Mouse (Mus musculus) forebrain, embryonic 12.5 days (tissue): ENCODE results near the gene Nt5c1a. TPM values are rescaled to one million over a fixed set of nuclear protein-coding genes. Genes with fewer than 3 reads are reported as not detected.

ENCODE experiments used
- ATAC-seq: fragments of 200-750 bp; cut with Nextera tagmentation; 2 replicates; pipeline ENCODE4 v1.8.0; 2017; ENCODE audit warnings: moderate TSS enrichment; ENCODE audit not compliant: low FRiP score
- H3K27ac ChIP-seq: fragments of 300-500 bp; sonication (generic); 2 replicates; pipeline ENCODE4 v1.5.1; 2016; ENCODE audit warnings: mild to moderate bottlenecking
- H3K27me3 ChIP-seq: fragments of 300-500 bp; sonication (generic); 2 replicates; pipeline ENCODE4 v1.6.1; 2016; ENCODE audit warnings: mild to moderate bottlenecking
- H3K36me3 ChIP-seq: fragments of 300-500 bp; sonication (generic); replicated peaks from 2 replicates; pipeline ENCODE4 v1.6.1; 2016; ENCODE audit warnings: mild to moderate bottlenecking
- H3K4me1 ChIP-seq: fragments of 300-500 bp; sonication (generic); 2 replicates; pipeline ENCODE4 v1.6.1; 2016
- H3K4me2 ChIP-seq: fragments of 300-500 bp; sonication (generic); 2 replicates; pipeline ENCODE4 v1.6.1; 2016; ENCODE audit warnings: mild to moderate bottlenecking, moderate library complexity
- H3K4me3 ChIP-seq: fragments of 300-500 bp; sonication (generic); replicated peaks from 2 replicates; pipeline ENCODE4 v1.5.1; 2016; ENCODE audit warnings: mild to moderate bottlenecking
- H3K9ac ChIP-seq: fragments of 300-500 bp; sonication (generic); 2 replicates; pipeline ENCODE4 v1.6.1; 2016; ENCODE audit warnings: mild to moderate bottlenecking
- H3K9me3 ChIP-seq: fragments of 300-500 bp; sonication (generic); 2 replicates; pipeline ENCODE4 v1.6.1; 2016
- WGBS: fragments of 180-500 bp; shearing (Covaris S2); methylation state at CpG from one replicate; pipeline ENCODE4 v1.1.7; 2016; 5-methylcytosine and 5-hydroxymethylcytosine counted together
- polyA plus RNA-seq: library from polyadenylated mRNA; unstranded; fragments of >200 nt; fragmentation: Nextera tagmentation; extraction: Ambion mirVana; gene quantifications from 2 replicates; pipeline ENCODE4 v1.2.1, GENCODE M21; 2016

Gene Nt5c1a
- polyA plus RNA-seq, 1 experiment from 2014 or later: not detected

GRCm38 (mm10) chr4:123213975-123214374 lies 12.7 kb downstream of the Nt5c1a start:
- Histone ChIP-seq H3K27ac (no peak overlapping the region), H3K4me3 (no peak overlapping the region), H3K27me3 (peaks cover 6% of the 10 kb centered on the region; the same call in 1 of the 2 replicates), H3K9ac (no peak overlapping the region), H3K4me1 (peaks cover 14% of the 10 kb centered on the region), H3K4me2 (no peak overlapping the region), H3K9me3 (no peaks in the 10 kb centered on the region), H3K36me3 (no peaks in the 10 kb centered on the region)
- no peak for ATAC-seq
- 96% methylated on average over 9 of the region's 9 CpGs for WGBS

GRCm38 (mm10) chr4:123215367-123215766 lies 14.1 kb downstream of the Nt5c1a start:
- Histone ChIP-seq H3K9ac (no peak overlapping the region), H3K27me3 (peaks cover 6% of the 10 kb centered on the region; the same call in 1 of the 2 replicates), H3K36me3 (no peaks in the 10 kb centered on the region), H3K4me3 (no peak overlapping the region), H3K9me3 (no peaks in the 10 kb centered on the region), H3K4me1 (peaks cover 14% of the 10 kb centered on the region), H3K4me2 (no peak overlapping the region), H3K27ac (peak overlapping the region; percentile 36; the same call in 1 of the 2 replicates)
- ATAC-seq: no peak
- 67% methylated on average over 1 of the region's 1 CpGs for WGBS

- H3K27me3 ChIP-seq: peaks cover 6% of the 10 kb centered on the region; the same call in 1 of the 2 replicates
Measured at GRCm38 (mm10) chr4:123216782-123217181, 15.5 kb downstream of the Nt5c1a start.

GRCm38 (mm10) chr4:123219720-123220357 lies 18.5 kb downstream of the Nt5c1a start:
- Histone ChIP-seq H3K4me3 (no peak overlapping the region), H3K4me1 (peaks cover 8% of the 10 kb centered on the region), H3K9ac (no peak overlapping the region), H3K27ac (no peak overlapping the region), H3K9me3 (no peaks in the 10 kb centered on the region), H3K4me2 (no peak overlapping the region), H3K27me3 (peaks cover 6% of the 10 kb centered on the region; the same call in 1 of the 2 replicates), H3K36me3 (no peaks in the 10 kb centered on the region)
- WGBS: 77% methylated on average over 15 of the region's 15 CpGs
- ATAC-seq: peak; percentile 80

More at GRCm38 (mm10) chr4:123216782-123217181, 15.5 kb downstream of the Nt5c1a start:
- WGBS: 13% methylated on average over 1 of the region's 1 CpGs
- Histone ChIP-seq H3K4me1 (peaks cover 14% of the 10 kb centered on the region), H3K4me2 (no peak overlapping the region), H3K36me3 (no peaks in the 10 kb centered on the region), H3K27ac (no peak overlapping the region), H3K9me3 (no peaks in the 10 kb centered on the region), H3K4me3 (no peak overlapping the region), H3K9ac (no peak overlapping the region)
- ATAC-seq: no peak

DNA sequence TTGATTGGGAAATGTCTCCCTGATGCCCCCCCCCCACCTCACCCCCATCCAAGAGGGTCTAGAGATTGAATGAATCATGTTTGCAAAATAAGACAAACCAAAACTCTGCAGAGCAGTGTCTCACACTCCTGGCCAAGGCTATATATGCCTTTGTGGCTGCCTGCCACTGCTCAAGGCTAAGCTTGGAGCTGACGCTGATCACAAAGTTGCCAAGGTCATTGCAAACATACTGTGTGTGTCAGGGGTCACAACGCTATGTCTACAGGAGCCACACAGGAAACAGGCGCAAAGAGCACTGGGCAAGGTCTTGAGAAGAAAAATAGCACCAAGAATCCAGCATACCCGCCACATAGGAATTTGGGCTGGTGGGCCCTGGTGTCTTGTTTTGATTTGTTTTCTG lies 19.3 kb downstream of the Nt5c1a start:
- no peak for ATAC-seq
- Histone ChIP-seq H3K4me1 (peaks cover 1% of the 10 kb centered on the region; the same call in 1 of the 2 replicates), H3K36me3 (no peaks in the 10 kb centered on the region), H3K27ac (no peak overlapping the region), H3K4me3 (no peak overlapping the region), H3K9ac (no peak overlapping the region), H3K4me2 (no peak overlapping the region), H3K27me3 (peaks cover 6% of the 10 kb centered on the region; the same call in 1 of the 2 replicates), H3K9me3 (no peaks in the 10 kb centered on the region)
- WGBS: 90% methylated on average over 4 of the region's 4 CpGs

- Histone ChIP-seq H3K27me3 (no peaks in the 10 kb centered on the region), H3K36me3 (no peaks in the 10 kb centered on the region), H3K4me2 (no peak overlapping the region), H3K9ac (no peak overlapping the region), H3K27ac (no peak overlapping the region), H3K4me1 (no peaks in the 10 kb centered on the region), H3K4me3 (no peak overlapping the region), H3K9me3 (no peaks in the 10 kb centered on the region)
- ATAC-seq: no peak
- 50% methylated on average over 3 of the region's 3 CpGs for WGBS
Measured at GRCm38 (mm10) chr4:123223309-123223708, 22.0 kb downstream of the Nt5c1a start.

DNA sequence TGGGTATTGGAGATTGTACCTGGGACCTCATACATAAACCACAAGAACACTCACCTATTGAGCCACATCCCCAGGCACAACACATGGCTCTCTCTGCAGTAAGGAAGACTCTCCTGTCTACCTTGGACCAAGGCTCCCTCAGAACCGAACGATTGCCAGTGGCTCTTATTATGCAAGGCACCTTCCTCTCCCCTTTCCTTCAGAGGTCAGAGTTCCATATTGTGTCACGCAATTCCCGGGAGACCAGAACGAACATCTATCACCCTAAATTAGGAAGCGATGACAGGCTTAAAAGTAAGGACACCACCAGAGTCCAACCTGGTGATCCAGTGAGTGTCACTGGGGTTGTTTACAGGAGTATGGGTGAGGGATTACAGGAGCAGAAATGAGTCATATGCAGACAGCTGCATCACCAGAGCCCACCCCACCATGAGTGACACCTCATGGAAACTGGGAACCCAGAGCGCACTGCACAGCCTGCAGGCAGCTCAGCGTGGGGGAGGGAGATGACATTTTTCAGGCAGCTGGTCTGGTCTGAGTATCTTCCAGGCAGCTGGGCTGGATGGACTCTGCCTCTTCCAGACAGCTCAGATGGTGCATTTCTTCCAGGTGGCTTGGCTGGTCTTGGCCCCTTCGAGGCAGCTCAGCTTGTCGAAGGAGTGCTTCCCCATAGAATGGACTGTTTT lies 24.6 kb downstream of the Nt5c1a start:
- 0 out of 2 replicates have a peak, but pooled peaks cover 6% of the 10 kb centered on the region for H3K27me3 ChIP-seq
- H3K4me2 ChIP-seq: no peak overlapping the region
- H3K27ac ChIP-seq: no peak overlapping the region
- no peak overlapping the region for H3K4me3 ChIP-seq
- H3K4me1 ChIP-seq: no peaks in the 10 kb centered on the region
- 81% methylated on average over 10 of the region's 10 CpGs for WGBS
- no peaks in the 10 kb centered on the region for H3K9me3 ChIP-seq
- ATAC-seq: no peak
- H3K36me3 ChIP-seq: no peaks in the 10 kb centered on the region
- no peak overlapping the region for H3K9ac ChIP-seq

DNA sequence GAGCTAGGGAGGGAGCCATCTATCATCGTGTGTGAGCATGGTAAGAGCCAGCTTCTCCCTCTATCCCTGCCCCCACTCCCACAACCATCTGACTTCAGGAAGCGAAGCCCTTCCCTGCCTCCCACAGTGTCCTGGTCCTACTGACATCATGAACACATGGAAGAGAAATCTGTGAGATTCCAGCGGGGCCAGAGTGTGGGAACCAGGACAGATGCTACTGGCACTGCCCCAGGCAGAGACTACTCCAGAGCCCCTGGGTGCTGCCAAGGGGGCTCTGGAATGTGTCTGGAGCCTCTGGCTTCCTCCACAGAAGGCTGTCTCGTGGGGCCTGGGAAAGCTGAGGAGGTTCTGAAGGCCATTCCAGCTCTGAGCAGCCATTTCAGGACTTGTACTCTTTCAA lies 26.4 kb downstream of the Nt5c1a start:
- Histone ChIP-seq H3K4me3 (no peak overlapping the region), H3K4me2 (no peak overlapping the region), H3K4me1 (no peaks in the 10 kb centered on the region), H3K27ac (no peak overlapping the region), H3K27me3 (peaks cover 15% of the 10 kb centered on the region), H3K9me3 (no peaks in the 10 kb centered on the region), H3K9ac (no peak overlapping the region), H3K36me3 (no peaks in the 10 kb centered on the region)
- 57% methylated on average over 4 of the region's 4 CpGs for WGBS
- ATAC-seq: no peak

DNA sequence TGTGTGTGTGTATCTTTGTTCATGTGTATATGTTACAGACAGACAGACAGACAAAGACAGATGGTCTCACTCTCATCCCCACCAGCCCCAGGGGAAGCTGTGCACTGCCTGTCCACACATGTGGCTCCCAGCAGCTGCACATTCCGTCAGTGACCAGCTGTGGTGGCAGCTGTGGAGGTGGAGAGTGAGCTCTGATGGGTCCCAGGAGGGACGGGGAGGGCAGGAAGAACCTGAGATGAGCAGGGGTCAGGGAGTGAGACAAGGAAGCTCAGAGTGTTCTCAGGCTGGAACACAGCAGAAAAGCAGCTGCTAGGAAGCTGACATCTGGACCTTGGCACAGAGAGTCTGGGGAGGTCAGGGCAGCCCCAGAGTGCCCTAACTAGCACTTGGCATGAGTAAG lies 27.0 kb downstream of the Nt5c1a start:
- Histone ChIP-seq H3K4me3 (no peak overlapping the region), H3K36me3 (no peaks in the 10 kb centered on the region), H3K27me3 (peaks cover 21% of the 10 kb centered on the region), H3K9ac (no peak overlapping the region), H3K9me3 (no peaks in the 10 kb centered on the region), H3K4me1 (peaks cover 2% of the 10 kb centered on the region), H3K4me2 (no peak overlapping the region), H3K27ac (no peak overlapping the region)
- ATAC-seq: no peak
- 65% methylated on average over 2 of the region's 2 CpGs for WGBS

- 85% methylated on average over 11 of the region's 11 CpGs for WGBS
- no peaks in the 10 kb centered on the region for H3K36me3 ChIP-seq
- no peak overlapping the region for H3K4me2 ChIP-seq
- no peak overlapping the region for H3K4me3 ChIP-seq
- H3K4me1 ChIP-seq: peaks cover 10% of the 10 kb centered on the region
- no peak overlapping the region for H3K9ac ChIP-seq
- ATAC-seq: no peak
- H3K27me3 ChIP-seq: peaks cover 30% of the 10 kb centered on the region
- H3K27ac ChIP-seq: no peak overlapping the region
- H3K9me3 ChIP-seq: no peaks in the 10 kb centered on the region
Measured at GRCm38 (mm10) chr4:123229166-123229565, 27.9 kb downstream of the Nt5c1a start.

- H3K4me2 ChIP-seq: no peak overlapping the region
- ATAC-seq: no peak
- peaks cover 10% of the 10 kb centered on the region for H3K4me1 ChIP-seq
- H3K27ac ChIP-seq: no peak overlapping the region
- no peak overlapping the region for H3K4me3 ChIP-seq
- H3K9me3 ChIP-seq: no peaks in the 10 kb centered on the region
- no peaks in the 10 kb centered on the region for H3K36me3 ChIP-seq
- no peak overlapping the region for H3K9ac ChIP-seq
- WGBS: 68% methylated on average over 3 of the region's 3 CpGs
- peaks cover 64% of the 10 kb centered on the region for H3K27me3 ChIP-seq
Measured at GRCm38 (mm10) chr4:123232841-123233240, 31.5 kb downstream of the Nt5c1a start.

- peak within 1 kb of the TSS; percentile 44 for H3K9ac ChIP-seq
- peak within 1 kb of the TSS; percentile 41 for H3K4me3 ChIP-seq
- H3K27me3 ChIP-seq: peaks cover 71% of the 10 kb centered on the region
- H3K4me1 ChIP-seq: peaks cover 10% of the 10 kb centered on the region
- H3K36me3 ChIP-seq: no peaks in the 10 kb centered on the region
- no peak within 1 kb of the TSS for H3K27ac ChIP-seq
- H3K9me3 ChIP-seq: no peaks in the 10 kb centered on the region
- WGBS: 2% methylated on average over 43 of the region's 52 CpGs
- H3K4me2 ChIP-seq: peak within 1 kb of the TSS; percentile 77
- ATAC-seq: 0 out of 2 replicates have a peak, but pooled peaks have one; percentile 33
Measured at GRCm38 (mm10) chr4:123233492-123234084, 32.3 kb downstream of the Nt5c1a start, which contains the start of gene Heyl. TSS of gene Heyl (plus strand) at chr4:123233556.
